Mouse (Mus musculus): ENCODE measurements around the gene Atp6v0d1. TPM values are rescaled to one million over a fixed set of nuclear protein-coding genes. Genes with fewer than 3 reads are reported as not detected.
A peak's percentile ranks its signal among the peaks of the same experiment; 100 is the strongest.

Gene Atp6v0d1
- polyA plus RNA-seq, 1 experiment from 2014 or later = 50.2 TPM

DNA sequence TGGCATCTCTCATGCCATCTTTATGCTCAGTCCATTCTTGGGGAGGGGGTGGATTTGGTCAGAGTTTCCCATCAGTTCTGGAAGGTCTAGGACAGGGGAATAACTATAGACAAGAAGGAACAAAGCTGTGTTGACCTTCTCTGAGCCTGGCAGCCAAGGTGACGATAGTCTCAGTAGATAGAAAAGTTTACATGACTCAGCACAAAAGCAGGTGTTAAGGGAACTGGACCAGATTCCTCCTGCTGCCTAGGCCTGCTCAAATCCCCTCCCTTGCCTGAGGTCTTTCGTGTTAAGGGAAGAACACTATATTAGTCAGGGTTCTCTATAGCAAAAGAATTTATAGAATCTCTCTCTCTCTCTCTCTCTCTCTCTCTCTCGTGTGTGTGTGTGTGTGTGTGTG, 13.9 kb upstream of the Atp6v0d1 start:
- Histone ChIP-seq H3K9me3 (ENCODE audit: low read length) (no peaks in the 10 kb centered on the region), H3K4me1 (ENCODE audit: insufficient read depth) (no peaks in the 10 kb centered on the region), H3K9ac (replicated peaks) (no peak overlapping the region), H3K36me3 (replicated peaks; ENCODE audit: insufficient read depth, low read length) (no peaks in the 10 kb centered on the region), H3K27ac (ENCODE audit: low read depth) (no peak overlapping the region), H3K4me2 (ENCODE audit: low read depth, low read length) (no peak overlapping the region), H3K27me3 (ENCODE audit: insufficient read depth, low read length) (no peaks in the 10 kb centered on the region), H3K4me3 (ENCODE audit: low read depth, low read length) (no peak overlapping the region)
- no peak for DNase-seq
- TF ChIP-seq CTCF (IDR thresholded peaks at IDR 0.05; ENCODE audit: low read depth) = no peak
- TF ChIP-seq EP300 (IDR thresholded peaks at IDR 0.05; ENCODE audit: low read depth) = no peak
- ATAC-seq = no peak
- 43% methylated on average over 3 of the region's 3 CpGs for WGBS (ENCODE audit: insufficient replicate concordance)

DNA sequence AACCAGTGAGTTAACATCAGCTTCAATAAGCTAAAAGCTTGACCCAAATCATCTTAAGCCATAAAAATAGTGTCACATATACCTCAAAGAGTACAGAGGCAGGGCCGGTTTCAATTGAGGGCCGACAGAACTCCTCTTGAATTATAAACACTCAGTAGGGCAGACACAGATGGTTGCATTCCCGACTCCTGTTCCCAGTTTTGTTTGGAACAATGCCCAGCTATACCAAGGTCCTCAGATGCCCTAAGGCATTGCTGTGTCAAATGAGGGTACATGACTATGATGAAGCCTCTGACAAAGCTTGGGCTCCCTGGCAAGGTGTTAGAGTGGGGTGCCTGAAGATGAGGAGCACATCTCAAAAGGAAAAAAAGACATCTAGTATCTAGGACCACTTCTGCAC, 9.7 kb upstream of the Atp6v0d1 start:
- WGBS (ENCODE audit: insufficient replicate concordance) = 83% methylated on average over 3 of the region's 3 CpGs

DNA sequence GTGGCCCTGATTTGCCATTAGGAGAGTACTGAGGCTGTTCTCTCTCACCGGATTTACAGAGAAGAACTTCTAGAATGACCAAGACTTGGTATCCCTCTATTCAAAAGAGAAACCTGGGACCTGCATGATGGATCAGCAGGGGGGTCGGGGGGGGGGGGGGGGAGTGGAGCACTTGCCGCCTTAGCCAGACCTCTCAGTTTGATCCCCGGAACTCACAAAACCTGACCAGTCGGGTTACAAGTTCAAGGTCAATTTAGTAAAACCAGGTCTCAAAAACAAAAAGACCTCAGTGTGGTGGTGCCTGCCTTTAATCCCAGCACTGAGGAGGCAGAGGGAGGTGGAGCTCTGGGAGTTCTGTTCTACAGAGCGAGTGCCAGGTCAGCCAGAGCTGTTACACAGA, 8.9 kb upstream of the Atp6v0d1 start:
- no peaks in the 10 kb centered on the region for H3K36me3 ChIP-seq (replicated peaks; ENCODE audit: insufficient read depth, low read length)
- H3K27ac ChIP-seq (ENCODE audit: low read depth) = no peak overlapping the region
- H3K9me3 ChIP-seq (ENCODE audit: low read length) = no peaks in the 10 kb centered on the region
- no peaks in the 10 kb centered on the region for H3K4me1 ChIP-seq (ENCODE audit: insufficient read depth)
- H3K27me3 ChIP-seq (ENCODE audit: insufficient read depth, low read length) = no peaks in the 10 kb centered on the region
- H3K4me3 ChIP-seq (ENCODE audit: low read depth, low read length) = no peak overlapping the region
- DNase-seq = no peak
- no peak overlapping the region for H3K4me2 ChIP-seq (ENCODE audit: low read depth, low read length)
- no peak for TF ChIP-seq CTCF (IDR thresholded peaks at IDR 0.05; ENCODE audit: low read depth)
- no peak for TF ChIP-seq EP300 (IDR thresholded peaks at IDR 0.05; ENCODE audit: low read depth)
- H3K9ac ChIP-seq (replicated peaks) = no peak overlapping the region
- no peak for ATAC-seq
- 50% methylated on average over 5 of the region's 6 CpGs for WGBS (ENCODE audit: insufficient replicate concordance)

More for the DNA sequence above, 9.7 kb upstream of the Atp6v0d1 start:
- H3K27me3 ChIP-seq (ENCODE audit: insufficient read depth, low read length) = no peaks in the 10 kb centered on the region
- H3K4me2 ChIP-seq (ENCODE audit: low read depth, low read length) = no peak overlapping the region
- no peaks in the 10 kb centered on the region for H3K4me1 ChIP-seq (ENCODE audit: insufficient read depth)
- H3K9me3 ChIP-seq (ENCODE audit: low read length) = no peaks in the 10 kb centered on the region
- DNase-seq (no peak), ATAC-seq (no peak)
- H3K27ac ChIP-seq (ENCODE audit: low read depth) = no peak overlapping the region
- H3K4me3 ChIP-seq (ENCODE audit: low read depth, low read length) = no peak overlapping the region
- H3K36me3 ChIP-seq (replicated peaks; ENCODE audit: insufficient read depth, low read length) = no peaks in the 10 kb centered on the region
- no peak for TF ChIP-seq CTCF (IDR thresholded peaks at IDR 0.05; ENCODE audit: low read depth)
- TF ChIP-seq EP300 (IDR thresholded peaks at IDR 0.05; ENCODE audit: low read depth) = no peak
- H3K9ac ChIP-seq (replicated peaks) = no peak overlapping the region

DNA sequence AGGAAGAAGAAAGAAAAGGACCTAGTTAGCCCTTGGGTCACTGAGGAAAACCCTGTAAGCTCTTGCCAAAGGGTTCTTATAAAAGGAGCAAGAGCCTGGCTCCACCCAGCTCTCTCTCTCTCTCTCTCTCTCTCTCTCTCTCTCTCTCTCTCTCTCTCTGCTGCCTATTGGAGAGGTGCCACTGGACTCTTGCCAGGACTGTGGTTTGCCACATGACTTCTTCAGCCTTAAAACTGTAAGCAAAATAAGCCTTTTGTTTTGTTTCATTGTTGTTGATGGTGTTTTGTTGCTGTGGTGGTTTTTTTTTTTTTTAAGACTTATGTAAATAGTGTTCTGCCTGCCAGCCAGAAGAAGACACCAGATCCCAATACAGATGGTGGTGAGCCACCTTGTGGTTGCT, 7.6 kb upstream of the Atp6v0d1 start:
- DNase-seq = no peak
- ATAC-seq = no peak

DNA sequence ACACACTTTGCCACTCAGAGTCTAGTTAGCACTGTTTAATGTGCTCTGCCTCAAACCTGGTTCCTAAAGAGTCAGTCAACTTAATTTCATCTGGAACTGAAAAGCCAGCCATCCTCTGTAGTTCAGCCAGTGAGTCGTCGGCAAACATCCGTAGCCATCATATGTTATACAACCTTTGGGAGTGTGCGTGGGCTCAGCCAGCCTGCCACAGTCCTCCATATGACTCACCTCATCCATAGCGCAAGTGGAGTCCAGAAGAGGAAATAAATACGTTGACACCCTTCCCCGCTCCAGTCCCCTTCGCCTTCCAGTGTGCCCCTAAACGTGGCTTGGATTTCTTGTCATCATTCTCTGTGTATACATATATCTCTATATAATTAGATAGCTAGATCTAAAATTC, 6.0 kb upstream of the Atp6v0d1 start:
- Histone ChIP-seq H3K4me1 (ENCODE audit: insufficient read depth) (peaks cover 7% of the 10 kb centered on the region), H3K27me3 (ENCODE audit: insufficient read depth, low read length) (no peaks in the 10 kb centered on the region), H3K36me3 (replicated peaks; ENCODE audit: insufficient read depth, low read length) (no peaks in the 10 kb centered on the region), H3K9me3 (ENCODE audit: low read length) (no peaks in the 10 kb centered on the region), H3K4me3 (ENCODE audit: low read depth, low read length) (no peak overlapping the region), H3K4me2 (ENCODE audit: low read depth, low read length) (no peak overlapping the region), H3K9ac (replicated peaks) (no peak overlapping the region), H3K27ac (ENCODE audit: low read depth) (no peak overlapping the region)
- ATAC-seq (no peak), DNase-seq (no peak)
- 86% methylated on average over 9 of the region's 9 CpGs for WGBS (ENCODE audit: insufficient replicate concordance)
- no peak for TF ChIP-seq CTCF (IDR thresholded peaks at IDR 0.05; ENCODE audit: low read depth)
- TF ChIP-seq EP300 (IDR thresholded peaks at IDR 0.05; ENCODE audit: low read depth) = no peak

More for the DNA sequence above, 7.6 kb upstream of the Atp6v0d1 start:
- Histone ChIP-seq H3K36me3 (replicated peaks; ENCODE audit: insufficient read depth, low read length) (no peaks in the 10 kb centered on the region), H3K9ac (replicated peaks) (no peak overlapping the region), H3K4me3 (ENCODE audit: low read depth, low read length) (no peak overlapping the region), H3K27me3 (ENCODE audit: insufficient read depth, low read length) (no peaks in the 10 kb centered on the region), H3K4me2 (ENCODE audit: low read depth, low read length) (no peak overlapping the region), H3K9me3 (ENCODE audit: low read length) (no peaks in the 10 kb centered on the region), H3K27ac (ENCODE audit: low read depth) (no peak overlapping the region), H3K4me1 (ENCODE audit: insufficient read depth) (no peaks in the 10 kb centered on the region)
- TF ChIP-seq CTCF (IDR thresholded peaks at IDR 0.05; ENCODE audit: low read depth) = no peak
- no peak for TF ChIP-seq EP300 (IDR thresholded peaks at IDR 0.05; ENCODE audit: low read depth)

DNA sequence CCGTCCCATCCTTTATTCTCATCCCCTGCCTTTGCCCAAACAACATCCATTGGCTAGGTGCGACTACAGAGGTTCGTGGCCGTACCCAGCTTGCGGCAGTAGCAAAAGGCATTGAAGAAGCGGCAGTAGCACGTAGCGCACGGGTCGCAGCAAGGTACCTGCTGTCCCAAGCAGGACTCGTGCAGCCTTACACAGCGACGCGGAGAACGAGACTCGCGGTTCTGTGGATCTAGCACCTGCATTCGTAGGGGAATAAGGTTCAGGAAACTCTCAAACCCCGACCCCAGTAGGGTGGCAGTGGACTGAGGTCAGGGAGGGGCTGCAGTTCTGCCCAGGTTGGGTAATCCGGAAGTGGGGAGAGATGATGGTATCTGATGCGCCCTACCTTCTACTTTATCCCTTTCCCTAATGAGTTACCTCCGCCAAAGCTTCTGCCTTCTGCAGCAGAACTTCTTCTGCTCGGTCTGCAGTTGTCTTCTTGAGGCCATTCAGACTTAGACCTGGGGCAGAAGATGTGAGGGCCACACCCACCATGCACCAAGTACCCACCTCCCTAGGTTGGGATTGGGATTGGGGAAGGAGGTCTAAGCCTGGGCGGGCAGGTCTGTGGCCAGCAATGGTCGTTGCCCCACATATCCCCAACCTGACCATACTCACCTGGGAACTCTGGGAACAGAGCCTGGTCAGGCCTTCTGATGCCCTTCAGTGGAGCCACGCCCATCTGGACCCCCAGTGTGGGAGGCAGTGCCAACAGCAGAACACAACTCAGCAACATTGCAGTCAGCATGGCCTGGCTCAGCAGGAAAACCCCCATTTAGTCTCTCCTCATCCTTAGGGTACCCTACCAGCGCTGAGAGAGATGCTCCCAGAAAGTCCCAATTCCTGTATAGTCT, 1.1 kb upstream of the Atp6v0d1 start:
- peak overlapping the region; percentile 69 for H3K9ac ChIP-seq (replicated peaks)
- H3K9me3 ChIP-seq (ENCODE audit: low read length) = no peaks in the 10 kb centered on the region
- TF ChIP-seq EP300 (IDR thresholded peaks at IDR 0.05; ENCODE audit: low read depth) = no peak
- no peak for TF ChIP-seq CTCF (IDR thresholded peaks at IDR 0.05; ENCODE audit: low read depth)
- H3K27me3 ChIP-seq (ENCODE audit: insufficient read depth, low read length) = no peaks in the 10 kb centered on the region
- peak overlapping the region; percentile 16; the same call in 1 of the 2 replicates for H3K27ac ChIP-seq (ENCODE audit: low read depth)
- H3K36me3 ChIP-seq (replicated peaks; ENCODE audit: insufficient read depth, low read length) = 0 out of 2 replicates have a peak, but pooled peaks cover 3% of the 10 kb centered on the region
- WGBS (ENCODE audit: insufficient replicate concordance) = 22% methylated on average over 27 of the region's 27 CpGs
- peak; percentile 44 for DNase-seq
- ATAC-seq = no peak
- peaks cover 32% of the 10 kb centered on the region for H3K4me1 ChIP-seq (ENCODE audit: insufficient read depth)
- peak overlapping the region; percentile 98 for H3K4me2 ChIP-seq (ENCODE audit: low read depth, low read length)
- peak overlapping the region; percentile 99 for H3K4me3 ChIP-seq (ENCODE audit: low read depth, low read length)
